In genomic region chr16:32264225-32264624, GRCm38 (mm10) we compare ENCODE assay signal across 14 mouse cellular contexts. TPM values are rescaled to one million over a fixed set of nuclear protein-coding genes. Genes with fewer than 3 reads are reported as not detected.
DNase-seq lines count a peak whose midpoint lies in the region; ATAC-seq and TF ChIP-seq lines count a peak whose summit lies in the region.
"Not testable (repeated sequence)": the region's sequence is repeated elsewhere in the genome, so short reads cannot be mapped to it uniquely, and the experiment has no call there.
"Had no signal": no experiment of that assay in that cellular context is flagged by ENCODE, and none has a peak within 500 bp of the region (broad histone marks: within the 10 kb centered on the region; RNA-seq: fewer than 3 reads in every experiment).

No protein-coding gene starts in this region.

- TF ChIP-seq RAD21 in CH12.LX (IDR thresholded peaks at IDR 0.05; ENCODE audit: low read depth, low read length), result peak; percentile 52

- whole genome bisulfite sequencing in embryonic facial prominence, embryonic 11.5 days, result 89% methylated on average over 2 of the region's 2 CpGs

- intact Hi-C loops in left cerebral cortex, adult 2 months (cut with DNase I), result loop anchor here (5.0 kb wide), 1 partner anchor 193 kb away; no protein-coding TSS in a partner anchor

- H3K36me3 ChIP-seq in CH12.LX (replicated peaks in 1 of 2; ENCODE audit: control insufficient read depth in 1 of 2, insufficient read depth in 1 of 2, low read length in 1 of 2); embryonic facial prominence, embryonic 11.5 days (replicated peaks; ENCODE audit: control insufficient read depth, insufficient read depth, low read depth, low read length): not testable (repeated sequence)

- not testable (repeated sequence) for H3K9ac ChIP-seq in CH12.LX (ENCODE audit: insufficient read depth, low read depth); embryonic facial prominence, embryonic 11.5 days (replicated peaks; ENCODE audit: low read length)

- not testable (repeated sequence) for H3K4me2 ChIP-seq in CH12.LX (ENCODE audit: insufficient read depth, low read depth, poor library complexity, severe bottlenecking); embryonic facial prominence, embryonic 11.5 days (ENCODE audit: low read depth, low read length)

- peak; percentile 23 to 69; a peak in 2 of 4 replicates for TF ChIP-seq CTCF in CH12.LX (conservative IDR thresholded peaks at IDR 0.05 in 1 of 2, IDR thresholded peaks at IDR 0.05 in 1 of 2; ENCODE audit: low read depth in 2 of 2, low read length in 2 of 2)
- peak; percentile 57 for TF ChIP-seq CTCF in left cerebral cortex, adult 2 months (IDR thresholded peaks at IDR 0.05)

- TF ChIP-seq POLR2A in CH12.LX (IDR thresholded peaks at IDR 0.05; ENCODE audit: low read depth, low read length), result not testable (repeated sequence)

- peak; percentile 33 for DNase-seq in CH12.LX (ENCODE audit: extremely low read depth)
- peak; percentile 22 for DNase-seq in adrenal gland, adult 2 months
- peak; percentile 40 for DNase-seq in embryonic facial prominence, embryonic 11.5 days (ENCODE audit: low spot score)
- peak; percentile 73 for DNase-seq in induced T-regulatory cell, adult 2 months (ENCODE audit: low read depth)
- not testable (repeated sequence) for DNase-seq in left cerebral cortex, adult 2 months (ENCODE audit: extremely low spot score in 1 of 2, low spot score in 2 of 2)
- DNase-seq in lung, postnatal 10 days, result peak; percentile 19
- peak; percentile 14 to 32 for DNase-seq in spleen, postnatal 36 days (ENCODE audit: low spot score in 2 of 2)

- H3K79me2 ChIP-seq in CH12.LX (replicated peaks; ENCODE audit: control insufficient read depth, extremely low read depth, insufficient read depth, poor library complexity, severe bottlenecking), result not testable (repeated sequence)

- TF ChIP-seq EP300 in CH12.LX (IDR thresholded peaks at IDR 0.05; ENCODE audit: low read length), result not testable (repeated sequence)

- in situ Hi-C loops in CH12.LX (cut with MboI; ENCODE audit: low pct_ligation_motif_present, low pct_unique_long_range_greater_than_20kb, low sequenced_read_pairs), result loop anchor here (25.0 kb wide), 1 partner anchor 198 kb away; no protein-coding TSS in a partner anchor

- H3K27ac ChIP-seq in CH12.LX (ENCODE audit: insufficient read depth, low read depth); embryonic facial prominence, embryonic 11.5 days (replicated peaks; ENCODE audit: low read depth, low read length); left cerebral cortex, adult 2 months: not testable (repeated sequence)

- H3K27me3 ChIP-seq in CH12.LX (replicated peaks); embryonic facial prominence, embryonic 11.5 days (ENCODE audit: control insufficient read depth, insufficient read depth, low read length): not testable (repeated sequence)

- not testable (repeated sequence) for H3K4me3 ChIP-seq in CH12.LX (replicated peaks in 1 of 3; ENCODE audit: low read depth in 2 of 3, low read length in 2 of 3, poor library complexity in 1 of 3); embryonic facial prominence, embryonic 11.5 days (ENCODE audit: low read depth, low read length); left cerebral cortex, adult 2 months

- not testable (repeated sequence) for H3K4me1 ChIP-seq in CH12.LX (ENCODE audit: control insufficient read depth in 1 of 2, insufficient read depth in 2 of 2); embryonic facial prominence, embryonic 11.5 days (ENCODE audit: control insufficient read depth, insufficient read depth, low read length)

- ATAC-seq in embryonic facial prominence, embryonic 11.5 days (replicated peaks; ENCODE audit: insufficient number of reproducible peaks, low FRiP score, low TSS enrichment, low read depth), result not testable (repeated sequence)

- H3K9me3 ChIP-seq in CH12.LX (replicated peaks; ENCODE audit: low read length); embryonic facial prominence, embryonic 11.5 days (replicated peaks; ENCODE audit: control insufficient read depth, low read length): not testable (repeated sequence)

- dilution Hi-C loops in CH12.LX (cut with MboI; ENCODE audit: extremely low pct_ligation_motif_present, extremely low pct_unique_long_range_greater_than_20kb, low sequenced_read_pairs), result not testable (repeated sequence)

TF ChIP-seq in CH12.LX, 34 proteins besides CTCF, POLR2A, EP300 and RAD21:
- peak; percentile 60 for TF ChIP-seq SMC3 (IDR thresholded peaks at IDR 0.05; ENCODE audit: low read depth, low read length)

RNA-seq across cellular contexts. Expression of gene Smco1, which starts 7.0 kb away (rescaled TPM):
- total RNA-seq in CH12.LX (2012; rRNA removed), result not detected in 2 replicates
- total RNA-seq in CH12.LX (2014; rRNA removed), result not detected in 2 replicates
- not detected in 2 replicates for polyA plus RNA-seq in CH12.LX (2012; ENCODE audit: insufficient read length, low read depth)
- not detected for total RNA-seq in adrenal gland, adult 2 months (2021)
- not detected in 2 replicates for polyA plus RNA-seq in adrenal gland, adult 2 months (2012; rRNA removed)
- polyA plus RNA-seq in embryonic facial prominence, embryonic 11.5 days (2014; fragmentation: Nextera tagmentation; extraction: Ambion mirVana), result not detected in 2 replicates
- under 1 TPM in 1 of 2 experiments, not detected in 1; 0.40 TPM for total RNA-seq in left cerebral cortex, adult 2 months (2021)
- total RNA-seq: granulocyte monocyte progenitor cell, adult 5-6 weeks; left cerebral cortex, postnatal 14 days; megakaryocyte, adult 5-6 weeks; neutrophil, adult 5-6 weeks had no signal
- polyA plus RNA-seq: embryonic facial prominence, embryonic 13.5 days; kidney, embryonic 14.5 days; liver, embryonic 12.5 days had no signal

RNA-seq across cellular contexts. Expression of gene Rnf168, which starts 13.0 kb away (rescaled TPM):
- total RNA-seq in CH12.LX (2012; rRNA removed), result 22.2 and 23.9 TPM in 2 replicates
- total RNA-seq in CH12.LX (2014; rRNA removed), result 37.9 and 40.7 TPM in 2 replicates
- 20.5 TPM in 2 replicates for polyA plus RNA-seq in CH12.LX (2012; ENCODE audit: insufficient read length, low read depth)
- total RNA-seq in adrenal gland, adult 2 months (2021), result 10 to 100 TPM; 20.4 to 24.8 TPM
- polyA plus RNA-seq in adrenal gland, adult 2 months (2012; rRNA removed), result 9.2 and 11.3 TPM in 2 replicates
- polyA plus RNA-seq in embryonic facial prominence, embryonic 11.5 days (2014; fragmentation: Nextera tagmentation; extraction: Ambion mirVana), result 25.4 and 26.0 TPM in 2 replicates
- total RNA-seq in left cerebral cortex, adult 2 months (2021), result 10 to 100 TPM; 25.3 to 27.8 TPM

RNA-seq across cellular contexts. Expression of gene Wdr53, which starts 17.2 kb away (rescaled TPM):
- 22.7 and 26.1 TPM in 2 replicates for total RNA-seq in CH12.LX (2012; rRNA removed)
- total RNA-seq in CH12.LX (2014; rRNA removed), result 56.4 and 57.3 TPM in 2 replicates
- 28.6 and 38.9 TPM in 2 replicates for polyA plus RNA-seq in CH12.LX (2012; ENCODE audit: insufficient read length, low read depth)
- 10 to 100 TPM; 10.2 to 16.1 TPM for total RNA-seq in adrenal gland, adult 2 months (2021)
- 0.62 and 1.6 TPM in 2 replicates for polyA plus RNA-seq in adrenal gland, adult 2 months (2012; rRNA removed)
- 21.1 and 21.2 TPM in 2 replicates for polyA plus RNA-seq in embryonic facial prominence, embryonic 11.5 days (2014; fragmentation: Nextera tagmentation; extraction: Ambion mirVana)
- 10 to 100 TPM in 1 of 2 experiments, 1 to 10 TPM in 1; 9.3 to 12.0 TPM for total RNA-seq in left cerebral cortex, adult 2 months (2021)

RNA-seq across cellular contexts. Expression of gene Fbxo45, which starts 17.3 kb away (rescaled TPM):
- total RNA-seq in CH12.LX (2012; rRNA removed), result 22.4 and 24.0 TPM in 2 replicates
- 24.4 and 25.4 TPM in 2 replicates for total RNA-seq in CH12.LX (2014; rRNA removed)
- polyA plus RNA-seq in CH12.LX (2012; ENCODE audit: insufficient read length, low read depth), result 20.0 and 21.4 TPM in 2 replicates
- total RNA-seq in adrenal gland, adult 2 months (2021), result 10 to 100 TPM; 12.8 to 16.8 TPM
- 3.3 and 3.9 TPM in 2 replicates for polyA plus RNA-seq in adrenal gland, adult 2 months (2012; rRNA removed)
- 18.8 and 24.2 TPM in 2 replicates for polyA plus RNA-seq in embryonic facial prominence, embryonic 11.5 days (2014; fragmentation: Nextera tagmentation; extraction: Ambion mirVana)
- 10 to 100 TPM; 46.6 to 50.7 TPM for total RNA-seq in left cerebral cortex, adult 2 months (2021)
